Mouse (Mus musculus) small intestine, adult 2 months (tissue): ENCODE measurements around the gene Gm14443.
"Not testable (repeated sequence)": the region's sequence is repeated elsewhere in the genome, so short reads cannot be mapped to it uniquely, and the experiment has no call there.

Experiments
- CTCF ChIP-seq: fragments of 200-500 bp; IDR thresholded peaks from 2 replicates; pipeline ENCODE4 v1.5.1; 2012; ENCODE audit warnings: low read depth, mild to moderate bottlenecking, control low read depth, inconsistent platforms, low read length, moderate library complexity, mixed read lengths; ENCODE audit not compliant: insufficient replicate concordance, insufficient read length; ENCODE audit errors: extremely low read depth
- POLR2A ChIP-seq: fragments of 200-500 bp; IDR thresholded peaks from 2 replicates; pipeline ENCODE4 v1.6.1; 2012; ENCODE audit warnings: low read depth, mild to moderate bottlenecking, control low read depth, inconsistent platforms, low read length, moderate library complexity

DNA sequence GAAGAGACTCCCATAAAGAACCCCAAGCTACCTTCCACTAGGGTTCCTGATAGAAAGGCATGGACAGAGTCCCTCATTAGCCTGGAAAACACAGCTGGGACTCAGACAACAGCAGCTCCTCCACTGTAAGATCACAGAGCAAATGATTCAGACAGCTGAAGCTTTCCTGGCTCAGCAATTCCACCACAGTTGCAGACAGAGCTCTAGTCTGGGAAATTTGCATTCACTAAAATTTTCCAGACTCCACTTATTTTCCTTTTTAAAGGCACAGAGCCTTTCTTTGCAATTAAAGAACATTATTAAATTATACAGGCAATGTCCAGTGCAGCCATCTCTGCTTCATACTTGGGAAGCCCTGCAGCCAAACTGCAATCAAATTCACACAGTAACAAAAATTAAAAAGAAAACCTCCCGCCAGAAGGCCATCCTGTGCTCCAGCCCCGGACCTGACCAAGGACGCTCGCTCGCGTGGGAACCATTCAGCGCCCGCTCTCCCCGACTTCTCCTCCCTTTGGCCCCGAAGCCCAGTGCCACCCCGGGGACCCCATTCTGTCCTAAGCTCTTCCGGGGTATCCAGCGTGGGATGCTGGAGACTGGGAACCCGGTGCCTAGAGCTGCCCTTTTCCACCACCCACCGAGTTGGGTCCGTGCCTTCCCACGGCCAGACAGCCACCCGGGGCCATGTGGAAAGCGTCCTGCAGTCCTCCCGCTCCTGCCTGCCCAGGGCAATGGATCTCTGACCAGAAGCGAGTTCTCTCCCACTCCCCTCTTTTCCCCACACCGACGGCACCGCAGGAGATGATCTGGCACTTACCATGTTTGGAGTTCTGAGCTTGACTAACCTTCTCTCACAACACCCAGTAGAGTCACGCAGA lies 34.3 kb downstream of the Gm14443 start:
- TF ChIP-seq CTCF, POLR2A: not testable (repeated sequence)
